Mouse (Mus musculus): ENCODE data around the gene Prdm8.

Prdm8 gene

GRCm38 (mm10) chr5:98184971-98185805 is 18.2 kb downstream of the Prdm8 start:
- DNase-seq (ENCODE audit: low spot score in 2 of 2) = peak; percentile 46 to 75

DNA sequence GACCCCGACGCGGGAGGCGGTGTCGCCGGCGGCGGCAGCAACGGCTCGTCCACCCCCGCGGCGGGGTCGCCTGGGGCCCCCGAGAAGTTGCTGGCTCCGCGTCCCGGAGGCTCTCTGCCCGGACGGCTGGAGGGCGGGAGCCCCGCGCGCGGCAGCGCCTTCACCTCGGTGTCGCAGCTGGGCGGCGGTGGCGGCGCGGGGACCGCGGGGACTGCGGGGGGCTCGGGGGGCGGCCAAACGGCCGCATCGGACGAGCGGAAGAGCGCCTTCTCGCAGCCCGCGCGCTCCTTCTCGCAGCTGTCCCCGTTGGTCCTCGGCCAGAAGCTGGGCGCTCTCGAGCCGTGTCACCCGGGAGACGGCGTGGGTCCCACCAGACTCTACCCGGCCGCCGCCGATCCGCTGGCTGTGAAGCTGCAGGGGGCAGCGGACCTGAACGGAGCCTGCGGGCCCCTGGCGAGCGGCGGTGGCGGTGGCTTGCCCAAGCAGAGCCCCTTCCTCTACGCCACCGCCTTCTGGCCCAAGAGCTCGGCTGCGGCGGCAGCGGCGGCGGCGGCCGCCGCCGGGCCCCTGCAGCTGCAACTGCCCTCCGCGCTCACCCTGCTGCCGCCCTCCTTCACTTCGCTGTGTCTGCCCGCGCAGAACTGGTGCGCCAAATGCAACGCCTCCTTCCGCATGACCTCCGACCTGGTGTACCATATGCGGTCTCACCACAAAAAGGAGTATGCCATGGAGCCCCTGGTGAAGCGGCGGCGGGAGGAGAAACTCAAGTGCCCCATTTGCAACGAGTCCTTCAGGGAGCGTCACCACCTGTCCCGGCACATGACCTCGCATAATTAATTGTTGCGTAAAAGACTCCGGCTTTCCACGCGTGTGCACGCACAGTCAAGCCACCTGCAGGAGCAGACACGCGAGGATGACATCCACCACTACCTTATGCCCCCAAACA is 19.1 kb downstream of the Prdm8 start:
- DNase-seq (ENCODE audit: low spot score in 2 of 2) = no peak

- no peak for DNase-seq (ENCODE audit: low spot score in 2 of 2)
Measured at GRCm38 (mm10) chr5:98189181-98190180, 22.5 kb downstream of the Prdm8 start.

DNA sequence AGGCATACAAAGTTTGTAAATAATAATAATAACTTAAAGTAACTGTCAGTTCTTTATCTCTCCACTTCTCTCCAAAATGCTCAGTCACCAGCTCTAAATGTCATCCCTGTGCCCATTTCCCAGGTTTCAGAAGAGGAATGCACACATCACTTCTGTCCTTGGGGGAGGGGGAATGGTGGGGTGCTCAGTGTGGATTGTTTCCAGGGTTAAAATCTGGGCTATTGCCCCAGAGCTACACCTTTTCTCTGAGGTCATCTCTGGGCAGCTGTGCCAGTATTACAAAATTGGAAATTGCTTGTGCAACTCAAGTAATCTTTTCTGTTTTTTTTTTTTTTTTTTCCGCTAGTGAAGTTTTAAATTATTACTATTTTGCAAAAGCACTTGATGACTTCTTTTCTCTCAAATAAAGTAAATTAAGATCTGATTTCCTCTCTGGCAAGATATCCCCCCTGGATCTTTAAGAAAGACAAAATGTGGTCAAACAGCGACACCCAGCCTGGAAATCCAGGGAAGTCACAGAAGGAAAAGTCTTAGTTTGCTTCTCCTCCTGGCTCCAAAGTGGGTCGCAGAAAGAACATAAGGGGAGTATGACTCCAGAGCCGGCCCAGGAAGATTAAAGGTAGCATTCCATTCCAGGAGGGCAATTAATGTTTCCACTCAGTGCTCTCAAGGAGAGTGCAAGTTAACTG is 25.4 kb downstream of the Prdm8 start:
- DNase-seq (ENCODE audit: low spot score in 2 of 2) = no peak

DNA sequence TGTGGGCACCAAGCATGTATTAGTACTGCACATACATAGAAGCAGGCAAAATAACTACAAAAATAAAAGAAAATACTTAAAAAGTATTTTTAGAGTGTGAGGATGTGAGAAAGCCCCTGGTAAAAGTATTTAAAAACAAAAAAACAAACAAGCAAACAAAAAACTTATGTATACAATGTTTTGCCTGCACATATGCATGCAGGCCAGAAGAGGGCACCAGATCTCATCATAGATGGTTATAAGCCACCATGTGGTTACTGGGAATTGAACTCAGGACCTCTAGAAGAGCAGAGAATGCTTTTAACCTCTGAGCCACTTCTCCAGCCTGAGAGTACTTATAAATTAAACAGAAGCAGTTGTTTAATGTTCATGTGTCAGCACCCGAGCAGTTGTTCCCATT is 28.0 kb downstream of the Prdm8 start:
- DNase-seq (ENCODE audit: low spot score in 2 of 2) = no peak

DNA sequence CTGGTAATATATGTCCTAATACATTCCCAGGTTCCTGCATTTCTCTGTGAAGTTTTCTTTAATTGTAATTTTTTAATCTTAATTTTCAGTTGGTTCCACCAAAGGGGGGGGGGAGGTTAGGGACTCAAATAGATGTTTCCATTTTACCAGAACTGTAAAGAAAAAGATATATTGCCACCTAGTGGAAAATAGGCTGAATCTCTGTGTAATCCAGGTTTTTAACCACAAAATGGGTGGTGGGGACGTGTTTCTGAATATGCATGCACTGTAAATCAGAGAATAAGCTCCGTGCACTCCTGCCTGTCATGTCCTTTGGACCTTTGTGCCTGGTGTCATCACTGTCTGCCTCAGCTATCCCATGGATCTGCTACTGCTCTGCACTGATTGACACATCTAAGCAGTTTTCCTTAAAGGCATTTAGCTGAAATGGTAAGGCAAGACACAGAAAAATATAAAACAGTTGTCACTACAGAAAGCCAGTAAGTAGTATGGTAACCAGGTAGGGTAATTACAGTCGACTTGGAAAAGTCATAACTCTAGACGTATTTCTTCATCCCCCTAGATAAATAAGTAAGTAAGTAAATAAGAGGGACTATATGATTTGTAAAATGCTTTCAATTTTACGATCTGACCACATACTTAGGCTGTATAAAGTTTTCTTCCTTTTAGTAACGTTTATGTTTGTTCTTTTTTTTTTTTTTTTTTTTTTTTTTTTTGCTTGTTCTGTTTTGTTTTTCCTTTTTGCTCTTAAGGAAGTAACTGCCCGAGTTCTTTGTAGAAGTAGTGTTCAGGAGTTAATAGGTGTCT is 31.6 kb downstream of the Prdm8 start:
- DNase-seq (ENCODE audit: low spot score in 2 of 2) = no peak

DNA sequence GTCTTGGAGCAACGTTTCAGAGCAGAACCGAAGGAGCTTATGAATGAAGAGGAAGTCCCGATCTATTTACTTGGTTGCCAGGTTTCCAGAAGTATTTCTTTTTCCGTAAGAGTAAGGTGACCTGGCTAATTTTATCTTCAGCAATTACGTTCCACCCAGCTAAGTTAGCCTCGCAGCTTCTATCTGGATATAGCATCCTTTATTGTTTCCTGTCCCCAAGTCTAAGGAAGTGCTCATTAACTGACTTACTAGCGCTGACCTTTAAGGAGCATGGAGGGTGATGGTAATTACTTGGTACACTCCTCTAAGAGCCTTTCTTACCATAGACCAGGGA is 32.2 kb downstream of the Prdm8 start:
- DNase-seq (ENCODE audit: low spot score in 2 of 2) = no peak

DNA sequence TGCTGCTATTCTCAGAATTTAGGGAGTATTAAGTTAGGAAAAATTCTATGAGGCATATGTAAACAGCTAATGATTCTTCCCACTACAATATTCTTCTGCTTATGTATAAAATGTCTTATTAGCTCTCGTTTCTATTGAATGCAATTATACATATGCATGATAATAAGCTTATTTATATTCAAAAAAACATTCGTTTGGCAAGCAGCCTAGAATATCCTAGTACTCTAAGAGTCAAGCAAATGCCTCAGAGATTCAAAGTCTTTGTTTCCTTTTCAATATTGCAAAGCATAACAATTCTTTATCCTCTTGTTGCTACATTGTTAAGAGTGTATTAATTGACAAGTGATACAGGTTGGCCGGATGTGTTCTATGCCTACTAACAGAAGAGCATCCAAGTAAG is 34.6 kb downstream of the Prdm8 start:
- no peak for DNase-seq (ENCODE audit: low spot score in 2 of 2)

GRCm38 (mm10) chr5:98202996-98203395 is 36.0 kb downstream of the Prdm8 start:
- no peak for DNase-seq (ENCODE audit: low spot score in 2 of 2)

- no peak for DNase-seq (ENCODE audit: low spot score in 2 of 2)
Measured at GRCm38 (mm10) chr5:98212501-98212900, 45.5 kb downstream of the Prdm8 start.

DNA sequence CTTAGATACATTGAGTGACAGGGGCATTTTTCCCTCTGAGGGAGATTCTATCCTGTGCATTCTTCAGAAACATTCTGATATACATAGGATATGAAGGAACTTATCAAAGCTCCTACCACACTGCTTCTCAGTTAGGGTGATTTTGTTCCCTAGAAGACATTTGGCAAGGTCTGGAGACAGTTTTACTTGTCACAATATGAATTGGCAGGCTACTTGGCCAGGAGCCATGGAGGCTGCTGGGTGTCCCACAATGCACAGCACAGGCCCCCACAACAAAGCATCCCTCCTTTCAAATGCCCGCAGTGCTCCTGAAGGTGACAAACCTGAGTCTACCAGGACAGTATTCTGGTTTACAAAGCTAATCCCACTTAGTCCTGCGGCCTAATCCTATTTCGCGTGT is 55.0 kb downstream of the Prdm8 start:
- DNase-seq (ENCODE audit: low spot score in 2 of 2) = no peak

DNA sequence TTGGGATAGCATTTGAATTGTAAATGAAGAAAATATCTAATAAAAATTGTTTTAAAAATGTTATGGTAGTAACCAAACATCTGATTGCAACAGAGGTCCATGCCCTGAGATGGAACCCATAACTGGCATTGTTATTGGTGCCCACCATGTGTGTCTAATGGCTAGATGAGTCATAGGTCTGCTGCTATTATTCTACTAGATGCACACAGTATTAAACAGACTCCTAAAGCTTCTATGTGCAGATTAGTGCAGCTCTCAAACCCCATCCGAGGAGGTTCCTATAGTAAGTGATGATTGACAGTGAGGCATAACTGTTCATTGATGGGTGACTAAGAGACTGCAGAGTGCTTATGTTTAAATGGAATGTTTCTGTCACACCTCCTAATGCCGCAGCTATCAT is 59.7 kb downstream of the Prdm8 start:
- no peak for DNase-seq (ENCODE audit: low spot score in 2 of 2)

GRCm38 (mm10) chr5:98229456-98229855 is 62.5 kb downstream of the Prdm8 start:
- DNase-seq (ENCODE audit: low spot score in 2 of 2) = no peak

DNA sequence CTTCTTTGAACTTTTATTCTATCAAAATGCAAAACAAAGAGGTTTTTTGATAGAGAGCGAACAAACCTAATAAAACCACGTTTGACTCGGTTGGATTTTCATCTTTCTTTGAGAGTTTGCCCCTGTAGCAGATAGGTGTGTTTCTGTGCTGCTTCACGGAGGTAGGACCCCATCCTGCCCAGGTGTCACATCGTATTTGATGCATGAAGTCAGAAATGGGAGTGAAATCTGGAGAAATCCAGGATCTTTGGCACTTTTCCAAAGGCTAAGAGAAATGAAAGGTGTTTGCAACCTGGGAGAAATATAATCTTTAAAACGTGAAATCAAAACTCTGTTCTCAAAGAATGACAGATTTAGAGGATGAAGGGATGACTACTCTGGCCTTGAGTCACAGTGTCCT is 71.5 kb downstream of the Prdm8 start:
- no peak for DNase-seq (ENCODE audit: low spot score in 2 of 2)

All from thymus, postnatal 10 days (tissue).